Mouse (Mus musculus) thymus, postnatal 4 days (tissue): ENCODE results near the gene Ipo13.

Experiments
- DNase-seq: peaks from one replicate; pipeline ENCODE4 v3.0.0; 2021

The Ipo13 gene

DNA sequence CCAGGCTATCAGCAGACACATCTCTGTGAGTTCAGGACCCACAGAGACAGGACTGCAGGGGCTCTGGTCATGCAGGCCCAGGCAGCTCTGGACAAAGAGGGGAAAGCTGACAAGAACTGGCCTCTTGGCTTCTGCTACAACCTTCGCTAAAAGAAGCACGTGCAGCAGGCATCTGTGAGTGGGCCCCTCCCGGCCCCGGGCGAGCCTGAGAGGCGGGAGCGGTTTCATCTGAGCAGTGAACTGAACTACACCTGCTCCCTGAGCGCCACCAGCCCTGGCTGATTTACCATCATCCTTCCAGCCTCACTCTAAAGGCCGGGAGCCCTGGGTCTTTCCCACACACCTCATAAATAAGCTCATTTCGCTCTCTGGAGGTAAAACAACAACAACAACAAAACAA, 36.5 kb downstream of the Ipo13 start:
- DNase-seq = peak; percentile 82

- no peak for DNase-seq
Measured at GRCm38 (mm10) chr4:117873615-117874014, 41.2 kb downstream of the Ipo13 start.

- no peak for DNase-seq
Measured at GRCm38 (mm10) chr4:117872471-117872886, 42.3 kb downstream of the Ipo13 start, which contains the start of gene Ccdc24. TSS of gene Ccdc24 (minus strand) at chr4:117872557.

- no peak for DNase-seq
Measured at GRCm38 (mm10) chr4:117871787-117872186, 43.0 kb downstream of the Ipo13 start.

DNA sequence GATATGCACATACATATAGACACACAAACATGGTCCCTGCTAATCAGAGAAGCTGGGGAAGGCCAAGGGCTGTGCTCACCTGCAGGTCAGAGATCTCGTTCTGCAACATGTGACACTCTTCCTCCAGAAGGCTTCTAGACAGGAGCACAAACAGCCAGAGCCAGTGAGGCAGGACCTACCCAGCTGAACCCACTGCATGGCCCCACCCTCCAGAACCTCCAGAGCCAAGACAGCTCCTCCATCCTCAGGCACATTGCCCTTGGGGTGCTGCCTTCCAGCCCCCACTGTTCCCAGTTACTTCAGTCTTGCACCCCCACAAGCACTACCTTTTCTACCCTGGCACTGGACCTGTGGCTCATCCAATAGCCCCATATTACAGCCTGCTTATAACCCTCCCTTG, 44.4 kb downstream of the Ipo13 start:
- DNase-seq = no peak

GRCm38 (mm10) chr4:117869317-117869716, 45.5 kb downstream of the Ipo13 start:
- no peak for DNase-seq

- DNase-seq = peak; percentile 81
Measured at GRCm38 (mm10) chr4:117867823-117868222, 47.0 kb downstream of the Ipo13 start.

GRCm38 (mm10) chr4:117867000-117867399, 47.8 kb downstream of the Ipo13 start:
- no peak for DNase-seq

DNA sequence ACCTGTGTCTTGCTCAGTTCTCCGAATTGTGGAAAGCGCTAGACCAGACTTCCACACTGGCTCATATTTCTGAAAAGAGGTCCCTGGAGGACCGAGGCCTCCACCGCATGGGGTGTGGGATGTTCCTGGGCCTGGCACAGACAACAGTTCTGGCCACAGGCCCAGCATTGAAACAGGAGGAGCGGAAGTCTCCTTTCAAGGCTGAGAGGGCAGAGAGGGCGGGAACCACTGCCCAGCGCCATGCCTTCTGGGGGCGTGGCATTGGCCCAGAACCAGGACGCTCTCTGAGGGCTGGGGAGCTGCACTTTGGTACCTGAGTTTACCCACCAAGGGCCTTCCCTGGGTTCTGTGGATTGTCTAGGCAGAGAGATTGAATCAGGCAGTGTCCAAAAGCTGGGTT, 48.7 kb downstream of the Ipo13 start:
- DNase-seq = no peak

- peak; percentile 53 for DNase-seq
Measured at GRCm38 (mm10) chr4:117862823-117863222, 52.0 kb downstream of the Ipo13 start.

DNA sequence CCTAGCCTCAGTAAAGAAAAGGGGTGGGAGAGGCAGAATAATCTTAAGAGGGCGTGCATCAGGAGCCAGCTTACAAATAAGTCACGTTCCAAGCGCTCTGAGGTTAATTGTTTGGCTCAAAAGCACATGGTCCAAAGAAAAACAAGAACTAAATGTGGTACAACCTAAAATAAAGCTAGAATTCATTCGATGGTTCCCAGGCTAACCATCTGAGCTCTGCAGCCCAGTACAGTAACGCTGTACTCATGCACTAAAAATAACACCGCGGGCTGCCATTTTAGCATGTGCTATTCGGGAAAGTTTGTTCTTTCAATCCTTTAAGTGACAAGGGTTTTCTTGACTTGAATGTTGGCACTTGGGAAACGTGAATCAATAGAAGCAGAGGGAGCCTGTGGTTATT, 54.2 kb downstream of the Ipo13 start:
- DNase-seq = no peak

DNA sequence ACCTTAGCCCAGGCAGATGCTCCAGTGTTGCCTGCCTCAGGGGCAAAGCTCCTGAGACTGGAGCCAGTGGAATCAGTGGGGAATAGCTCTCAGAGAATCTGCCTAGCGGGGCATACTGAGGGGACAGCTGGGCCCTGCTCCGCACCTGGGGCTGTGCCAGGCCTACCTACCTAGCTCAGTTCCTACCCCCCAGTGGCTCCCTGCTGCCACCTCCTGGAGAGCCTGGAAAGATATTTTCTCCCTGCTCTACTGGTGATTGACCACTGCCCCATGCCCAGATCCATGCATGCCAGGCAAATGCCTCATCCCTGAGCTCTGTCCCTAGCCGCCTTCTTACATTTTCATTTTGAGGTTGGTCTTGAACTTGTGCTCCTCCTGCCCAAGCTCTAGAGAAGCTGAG, 56.0 kb downstream of the Ipo13 start:
- DNase-seq = peak; percentile 86

GRCm38 (mm10) chr4:117855146-117855545, 59.7 kb downstream of the Ipo13 start:
- DNase-seq = no peak

- DNase-seq = no peak
Measured at GRCm38 (mm10) chr4:117852152-117852868, 62.5 kb downstream of the Ipo13 start.

- no peak for DNase-seq
Measured at GRCm38 (mm10) chr4:117850871-117851270, 63.9 kb downstream of the Ipo13 start.

- no peak for DNase-seq
Measured at GRCm38 (mm10) chr4:117850176-117850575, 64.6 kb downstream of the Ipo13 start.

DNA sequence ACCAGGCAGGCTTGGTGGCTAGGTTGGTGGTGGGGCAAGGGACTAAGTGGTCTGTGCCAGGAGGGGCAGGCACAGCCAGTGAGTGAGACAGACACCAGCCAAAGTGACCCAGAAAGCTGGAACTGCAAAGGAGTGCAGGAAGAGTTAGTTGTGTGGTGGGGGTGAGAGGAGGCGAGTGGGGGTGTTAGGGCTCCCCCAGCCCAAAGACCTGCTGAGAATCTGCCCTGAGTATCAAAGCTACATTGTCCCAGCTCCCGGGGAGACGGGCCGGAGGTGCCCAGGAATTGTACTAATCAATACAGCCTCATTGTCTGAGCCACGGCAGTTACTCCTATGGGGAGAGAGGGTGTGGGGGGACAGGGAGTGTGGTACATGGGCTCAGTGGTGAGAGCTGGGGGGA, 65.3 kb downstream of the Ipo13 start:
- no peak for DNase-seq

DNA sequence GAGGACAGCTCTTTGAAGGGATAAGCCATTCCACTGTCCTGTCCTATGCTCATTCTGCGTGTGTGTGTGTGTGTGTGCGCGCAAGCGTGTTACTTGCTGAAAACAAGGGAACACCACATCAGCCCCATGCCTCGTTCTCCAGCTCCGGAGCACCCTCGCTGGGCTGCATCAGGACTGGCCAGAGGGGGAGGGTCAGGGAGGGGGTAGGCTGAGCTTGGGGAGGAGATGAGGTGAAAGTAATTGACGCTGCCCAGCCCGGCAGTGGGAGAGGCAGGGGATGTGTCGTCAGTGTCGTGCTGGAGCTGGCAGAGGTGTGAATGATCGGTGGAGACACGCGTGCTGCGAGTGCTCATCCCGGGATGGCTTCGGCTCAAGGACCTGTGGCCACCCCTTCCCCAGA, 65.7 kb downstream of the Ipo13 start:
- no peak for DNase-seq

- no peak for DNase-seq
Measured at GRCm38 (mm10) chr4:117847011-117847410, 67.8 kb downstream of the Ipo13 start.

DNA sequence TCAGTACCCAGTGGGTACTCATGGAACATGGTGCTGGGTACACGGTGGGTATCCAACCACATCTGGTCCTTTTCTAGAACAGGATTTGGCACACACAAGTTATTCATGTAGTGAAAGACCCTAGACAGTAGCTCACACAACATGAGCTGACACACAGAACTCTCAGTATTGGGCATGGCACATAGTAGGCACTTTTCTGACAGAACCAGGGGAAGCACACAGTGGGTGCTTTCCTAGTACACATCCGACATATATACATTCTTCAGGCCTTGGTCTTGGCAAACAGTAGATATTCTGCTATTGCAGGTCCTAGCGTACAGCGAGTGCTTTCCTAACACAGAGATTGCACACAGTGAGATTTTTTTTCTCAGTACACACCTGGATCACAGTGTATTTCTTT, 68.5 kb downstream of the Ipo13 start:
- no peak for DNase-seq

DNA sequence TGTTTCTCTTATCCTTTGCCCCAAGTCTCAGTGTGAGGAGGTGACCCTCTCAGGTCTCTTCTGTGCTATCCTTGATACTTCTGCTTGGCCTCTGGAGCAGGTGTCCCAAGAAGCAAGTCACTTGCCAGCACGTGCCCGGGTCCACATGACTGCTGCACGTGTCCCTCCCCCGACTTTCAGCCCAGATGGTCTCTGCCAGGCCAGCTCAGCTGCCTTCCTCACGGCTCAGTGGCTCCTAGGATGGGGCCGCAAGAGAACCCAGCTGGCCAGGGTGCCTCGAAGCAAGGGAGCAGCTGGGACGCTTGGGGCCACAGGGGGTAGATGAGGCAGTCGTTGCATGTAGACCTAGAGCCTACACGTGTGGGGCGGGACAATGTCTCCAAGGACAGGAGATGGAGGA, 69.5 kb downstream of the Ipo13 start:
- DNase-seq = no peak
